Mouse (Mus musculus): ENCODE measurements around the gene 1700020D05Rik. TPM values are rescaled to one million over a fixed set of nuclear protein-coding genes. Genes with fewer than 3 reads are reported as not detected.

Gene 1700020D05Rik
- polyA plus RNA-seq, 2 experiments = 0.81 TPM; not detected in 1

DNA sequence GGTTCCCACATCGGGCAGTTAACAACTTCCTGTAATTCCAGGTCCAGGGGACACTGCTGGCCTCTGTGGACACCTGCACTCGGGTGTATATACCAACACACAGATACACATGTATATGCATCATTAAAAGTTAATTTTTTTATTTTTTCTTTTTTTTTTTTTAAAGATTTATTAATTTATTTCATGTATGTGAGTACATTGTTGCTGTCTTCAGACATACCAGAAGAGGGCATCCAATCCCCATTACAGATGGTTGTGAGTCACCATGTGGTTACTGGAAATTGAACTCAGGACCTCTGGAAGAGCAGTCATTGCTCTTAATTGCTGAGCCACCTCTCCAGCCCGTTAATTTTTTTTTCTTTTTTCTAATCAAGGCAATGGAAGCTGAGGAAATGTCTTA is 30.7 kb downstream of the 1700020D05Rik start:
- DNase-seq (ENCODE audit: low read depth in 3 of 3, low spot score in 3 of 3) = no peak
- WGBS (ENCODE audit: insufficient replicate concordance) = 45% methylated on average over 3 of the region's 3 CpGs
- H3K4me2 ChIP-seq (ENCODE audit: low read depth) = no peak overlapping the region

GRCm38 (mm10) chr19:5471846-5472245 is 31.7 kb downstream of the 1700020D05Rik start:
- Histone ChIP-seq H3K4me3 (ENCODE audit: insufficient read depth in 1 of 2, low read depth in 2 of 2, low read length in 2 of 2) (no peak overlapping the region), H3K9ac (replicated peaks) (no peak overlapping the region), H3K36me3 (replicated peaks; ENCODE audit: control insufficient read depth, insufficient read depth, low read depth) (no peaks in the 10 kb centered on the region), H3K9me3 (ENCODE audit: control insufficient read depth, low read length) (no peaks in the 10 kb centered on the region), H3K4me1 (replicated peaks; ENCODE audit: control insufficient read depth in 2 of 2, insufficient read depth in 2 of 2, low read length in 1 of 2) (peaks cover 0 to 2% of the 10 kb centered on the region in 2 experiments; a peak in 1 of 4 replicates), H3K27ac (no peak overlapping the region), H3K4me2 (ENCODE audit: low read depth) (no peak overlapping the region), H3K27me3 (ENCODE audit: control insufficient read depth, insufficient read depth, low read length) (peaks cover 28% of the 10 kb centered on the region)
- TF ChIP-seq CTCF (IDR thresholded peaks at IDR 0.05; ENCODE audit: low read depth) (no peak), EP300 (IDR thresholded peaks at IDR 0.05; ENCODE audit: low read depth) (no peak)
- ATAC-seq (ENCODE audit: insufficient read depth) (no peak), DNase-seq (ENCODE audit: low read depth in 3 of 3, low spot score in 3 of 3) (no peak)
- WGBS (ENCODE audit: insufficient replicate concordance) = 53% methylated on average over 5 of the region's 5 CpGs

More for the DNA sequence above, 30.7 kb downstream of the 1700020D05Rik start:
- Histone ChIP-seq H3K27me3 (ENCODE audit: control insufficient read depth, insufficient read depth, low read length) (peaks cover 28% of the 10 kb centered on the region), H3K4me1 (replicated peaks; ENCODE audit: control insufficient read depth in 2 of 2, insufficient read depth in 2 of 2, low read length in 1 of 2) (peaks cover 0 to 2% of the 10 kb centered on the region in 2 experiments; a peak in 1 of 4 replicates), H3K36me3 (replicated peaks; ENCODE audit: control insufficient read depth, insufficient read depth, low read depth) (no peaks in the 10 kb centered on the region), H3K4me3 (ENCODE audit: insufficient read depth in 1 of 2, low read depth in 2 of 2, low read length in 2 of 2) (no peak overlapping the region), H3K9ac (replicated peaks) (no peak overlapping the region), H3K27ac (no peak overlapping the region), H3K9me3 (ENCODE audit: control insufficient read depth, low read length) (no peaks in the 10 kb centered on the region)
- no peak for ATAC-seq (ENCODE audit: insufficient read depth)
- no peak for TF ChIP-seq EP300 (IDR thresholded peaks at IDR 0.05; ENCODE audit: low read depth)
- TF ChIP-seq CTCF (IDR thresholded peaks at IDR 0.05; ENCODE audit: low read depth) = peak; percentile 34; the same call in 1 of the 2 replicates

- DNase-seq (ENCODE audit: low read depth in 3 of 3, low spot score in 3 of 3) (no peak), ATAC-seq (ENCODE audit: insufficient read depth) (no peak)
- Histone ChIP-seq H3K4me3 (ENCODE audit: insufficient read depth in 1 of 2, low read depth in 2 of 2, low read length in 2 of 2) (no peak within 1 kb of the TSS), H3K4me1 (replicated peaks; ENCODE audit: control insufficient read depth in 2 of 2, insufficient read depth in 2 of 2, low read length in 1 of 2) (no peaks in the 10 kb centered on the region), H3K9ac (replicated peaks) (no peak within 1 kb of the TSS), H3K36me3 (replicated peaks; ENCODE audit: control insufficient read depth, insufficient read depth, low read depth) (no peaks in the 10 kb centered on the region; the same call in none of the 2 replicates), H3K27ac (no peak within 1 kb of the TSS), H3K9me3 (ENCODE audit: control insufficient read depth, low read length) (no peaks in the 10 kb centered on the region), H3K27me3 (ENCODE audit: control insufficient read depth, insufficient read depth, low read length) (peaks cover 3% of the 10 kb centered on the region), H3K4me2 (ENCODE audit: low read depth) (no peak within 1 kb of the TSS)
- 21% methylated on average over 5 of the region's 5 CpGs for WGBS (ENCODE audit: insufficient replicate concordance)
- no peak for TF ChIP-seq CTCF (IDR thresholded peaks at IDR 0.05; ENCODE audit: low read depth)
- TF ChIP-seq EP300 (IDR thresholded peaks at IDR 0.05; ENCODE audit: low read depth) = no peak
Measured at GRCm38 (mm10) chr19:5468374-5468773, 35.2 kb downstream of the 1700020D05Rik start, which contains the start of gene Ctsw. Ctsw (minus strand) TSS chr19:5468507.

DNA sequence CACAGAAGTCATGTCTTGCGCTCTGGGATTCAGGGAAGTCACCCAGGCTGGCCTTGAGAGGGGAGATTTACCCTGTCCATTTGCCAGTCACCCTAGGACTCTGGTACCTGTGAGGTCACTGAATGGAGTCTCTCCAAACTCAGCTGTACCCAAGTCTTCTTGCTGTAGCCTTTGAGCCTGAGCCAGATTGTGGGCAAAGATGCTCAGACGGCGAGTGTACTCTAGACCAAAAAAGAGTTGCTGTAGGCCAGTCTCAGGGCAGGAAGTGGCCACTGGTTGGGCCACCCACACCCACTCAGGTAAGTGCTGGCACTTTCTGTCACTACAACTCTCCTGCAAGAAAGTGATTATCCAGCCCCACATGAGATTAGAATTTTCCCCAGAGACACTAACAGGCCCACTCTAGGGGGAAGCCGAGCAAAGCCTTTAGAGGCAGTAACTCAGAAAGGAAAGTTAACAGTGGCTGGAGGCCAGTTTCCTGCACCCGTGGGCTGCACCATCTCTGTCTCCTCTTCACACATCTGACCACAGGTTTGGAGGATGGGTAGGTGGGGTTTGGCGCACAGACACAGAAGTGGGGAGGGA is 36.6 kb downstream of the 1700020D05Rik start:
- TF ChIP-seq CTCF (IDR thresholded peaks at IDR 0.05; ENCODE audit: low read depth) = no peak
- TF ChIP-seq EP300 (IDR thresholded peaks at IDR 0.05; ENCODE audit: low read depth) = no peak
- Histone ChIP-seq H3K27me3 (ENCODE audit: control insufficient read depth, insufficient read depth, low read length) (no peaks in the 10 kb centered on the region), H3K9ac (replicated peaks) (no peak overlapping the region), H3K4me2 (ENCODE audit: low read depth) (no peak overlapping the region), H3K9me3 (ENCODE audit: control insufficient read depth, low read length) (no peaks in the 10 kb centered on the region), H3K4me3 (ENCODE audit: insufficient read depth in 1 of 2, low read depth in 2 of 2, low read length in 2 of 2) (no peak overlapping the region), H3K4me1 (replicated peaks; ENCODE audit: control insufficient read depth in 2 of 2, insufficient read depth in 2 of 2, low read length in 1 of 2) (no peaks in the 10 kb centered on the region), H3K36me3 (replicated peaks; ENCODE audit: control insufficient read depth, insufficient read depth, low read depth) (no peaks in the 10 kb centered on the region; the same call in none of the 2 replicates), H3K27ac (no peak overlapping the region)
- 63% methylated on average over 6 of the region's 6 CpGs for WGBS (ENCODE audit: insufficient replicate concordance)
- no peak for ATAC-seq (ENCODE audit: insufficient read depth)
- no peak for DNase-seq (ENCODE audit: low read depth in 3 of 3, low spot score in 3 of 3)

DNA sequence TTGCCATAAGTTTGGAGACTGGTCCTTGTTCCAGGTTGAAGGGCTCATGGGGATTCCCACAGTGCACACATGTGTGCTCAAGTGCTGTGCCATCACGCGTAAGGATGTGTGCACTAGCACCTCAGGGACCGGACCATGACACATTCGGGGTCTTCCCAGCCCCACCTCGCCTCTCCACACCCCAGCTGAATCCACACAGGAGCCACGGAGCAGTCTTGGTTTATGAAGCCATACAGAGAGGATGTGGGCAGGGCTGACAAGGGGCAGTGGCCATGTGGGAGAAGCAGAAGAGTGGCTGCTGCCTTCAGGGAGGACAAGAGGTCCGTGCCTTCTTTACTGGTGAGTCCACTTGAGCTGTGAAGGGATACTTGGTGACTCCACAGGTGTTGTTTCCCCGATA is 38.5 kb downstream of the 1700020D05Rik start:
- Histone ChIP-seq H3K36me3 (replicated peaks; ENCODE audit: control insufficient read depth, insufficient read depth, low read depth) (no peaks in the 10 kb centered on the region; the same call in none of the 2 replicates), H3K4me2 (ENCODE audit: low read depth) (no peak overlapping the region), H3K4me1 (replicated peaks; ENCODE audit: control insufficient read depth in 2 of 2, insufficient read depth in 2 of 2, low read length in 1 of 2) (peaks cover 3 to 7% of the 10 kb centered on the region in 2 experiments; a peak in 2 of 4 replicates), H3K4me3 (ENCODE audit: insufficient read depth in 1 of 2, low read depth in 2 of 2, low read length in 2 of 2) (no peak overlapping the region), H3K27me3 (ENCODE audit: control insufficient read depth, insufficient read depth, low read length) (no peaks in the 10 kb centered on the region), H3K27ac (no peak overlapping the region), H3K9ac (replicated peaks) (no peak overlapping the region), H3K9me3 (ENCODE audit: control insufficient read depth, low read length) (no peaks in the 10 kb centered on the region)
- TF ChIP-seq EP300 (IDR thresholded peaks at IDR 0.05; ENCODE audit: low read depth) (no peak), CTCF (IDR thresholded peaks at IDR 0.05; ENCODE audit: low read depth) (no peak)
- 82% methylated on average over 8 of the region's 8 CpGs for WGBS (ENCODE audit: insufficient replicate concordance)
- DNase-seq (ENCODE audit: low read depth in 3 of 3, low spot score in 3 of 3) (no peak), ATAC-seq (ENCODE audit: insufficient read depth) (no peak)
